Mouse (Mus musculus) layer of hippocampus, adult 18-20 months (tissue): Measurements from ENCODE around the gene Pex5l. TPM values are rescaled to one million over a fixed set of nuclear protein-coding genes. Genes with fewer than 3 reads are reported as not detected.

Experiments
- DNase-seq, 2 experiments: peaks; one replicate each; pipeline ENCODE4 v3.0.0; 2022; ENCODE audit warnings: low spot score in 2 of 2
- long read RNA-seq: library from polyadenylated mRNA; stranded (forward); transcript quantifications from one replicate; pipeline ENCODE4 v2.0.0, GENCODE M21; 2021
- total RNA-seq, 2 experiments: library from RNA; stranded (reverse); gene quantifications; 2 replicates each; pipeline ENCODE4 v1.2.3; 2021

The Pex5l gene
- 100 to 1,000 TPM; 317 to 335 TPM for total RNA-seq
- long read RNA-seq, partial matches to known transcripts = 1 of 26 reads
- long read RNA-seq, other reads (novel, unspliced or antisense) = 21 of 26 reads

GRCm38 (mm10) chr3:33142901-33143461, at the start of gene Pex5l:
Gene Pex5l (minus strand): TSS chr3:33143247.
- DNase-seq = peak; percentile 72 to 75

DNA sequence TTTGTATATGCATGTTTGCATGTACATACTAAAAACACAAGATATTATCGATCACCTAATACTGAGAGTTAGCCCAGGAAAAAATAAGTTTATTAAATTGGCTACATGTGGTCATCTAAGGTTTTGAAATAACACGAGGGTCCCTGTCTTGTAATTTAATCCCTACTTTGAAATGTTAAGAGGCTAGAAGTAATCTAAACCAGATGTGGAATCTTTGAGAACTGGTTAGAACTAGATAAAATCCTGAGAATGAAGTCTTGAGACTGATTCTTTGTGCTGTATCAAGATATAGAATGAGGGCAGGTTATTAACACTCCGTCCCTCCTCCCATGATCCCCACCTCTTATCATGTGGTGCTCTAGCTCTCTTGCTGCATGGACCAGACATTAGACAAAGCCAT, 22.1 kb upstream of the Pex5l start:
- no peak for DNase-seq

GRCm38 (mm10) chr3:33163821-33164220, 20.8 kb upstream of the Pex5l start:
- no peak for DNase-seq

- no peak for DNase-seq
Measured at GRCm38 (mm10) chr3:33143592-33143991, 545 bp upstream of the Pex5l start.

DNA sequence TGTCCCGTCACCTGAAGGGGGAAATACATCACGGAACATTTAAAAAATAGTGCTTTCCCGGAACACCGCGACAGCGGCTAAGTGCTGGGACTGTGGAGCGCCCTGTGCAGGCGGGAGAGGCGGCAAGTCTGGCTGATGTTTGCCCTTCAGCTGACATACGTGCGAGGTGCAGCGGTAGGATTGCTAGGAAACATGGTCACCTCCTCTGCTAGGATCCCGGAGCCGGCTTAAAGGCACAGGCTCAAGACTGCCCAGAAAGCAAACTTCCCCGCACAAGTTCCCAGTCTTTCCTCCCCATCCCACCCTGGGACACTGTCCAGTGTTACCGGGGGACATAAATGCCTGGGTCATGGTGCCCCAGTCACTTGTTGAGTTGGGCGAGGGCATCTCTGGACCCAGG, 649 bp downstream of the Pex5l start:
- no peak for DNase-seq

GRCm38 (mm10) chr3:33129944-33130343, 13.1 kb downstream of the Pex5l start:
- DNase-seq = no peak

GRCm38 (mm10) chr3:33124796-33125195, 18.3 kb downstream of the Pex5l start:
- peak; percentile 13 to 58 for DNase-seq

DNA sequence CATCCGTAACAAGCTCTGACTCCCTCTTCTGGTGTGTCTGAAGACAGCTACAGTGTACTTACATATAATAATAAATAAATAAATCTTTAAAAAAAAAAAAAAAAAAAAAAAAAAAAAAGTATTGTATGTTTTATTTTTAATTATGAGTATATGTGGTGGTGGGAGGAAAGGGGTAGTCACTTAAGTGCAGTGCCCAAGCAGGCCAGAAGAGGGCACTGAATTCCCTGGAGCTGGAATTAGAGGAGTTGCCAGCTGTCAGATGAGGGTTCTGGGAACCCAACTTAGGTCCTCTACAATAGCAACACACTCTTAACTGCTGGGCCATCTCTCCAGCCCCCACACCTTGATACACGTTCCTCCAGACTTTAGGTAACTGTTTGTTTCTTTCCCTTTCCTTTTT, 37.3 kb downstream of the Pex5l start:
- DNase-seq = no peak

DNA sequence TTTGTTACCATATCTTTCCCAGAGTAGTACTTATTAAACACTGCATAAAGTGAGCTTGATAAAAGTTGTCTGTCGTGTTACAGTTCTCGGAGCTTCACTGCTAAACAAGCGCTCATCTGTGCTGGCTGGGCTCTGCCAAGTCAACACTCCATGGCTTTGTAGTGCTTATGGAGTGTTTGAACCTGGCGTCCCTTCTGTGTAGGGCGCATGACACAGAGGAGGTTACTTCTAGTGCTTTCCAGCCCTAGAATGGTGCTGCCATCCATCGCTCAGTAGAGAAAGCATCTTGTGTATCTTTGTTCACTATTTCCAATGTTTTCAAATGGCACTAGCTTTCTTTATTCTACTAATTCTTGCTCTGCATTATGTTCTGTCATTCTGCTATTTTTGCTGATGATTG, 39.5 kb downstream of the Pex5l start:
- no peak for DNase-seq

DNA sequence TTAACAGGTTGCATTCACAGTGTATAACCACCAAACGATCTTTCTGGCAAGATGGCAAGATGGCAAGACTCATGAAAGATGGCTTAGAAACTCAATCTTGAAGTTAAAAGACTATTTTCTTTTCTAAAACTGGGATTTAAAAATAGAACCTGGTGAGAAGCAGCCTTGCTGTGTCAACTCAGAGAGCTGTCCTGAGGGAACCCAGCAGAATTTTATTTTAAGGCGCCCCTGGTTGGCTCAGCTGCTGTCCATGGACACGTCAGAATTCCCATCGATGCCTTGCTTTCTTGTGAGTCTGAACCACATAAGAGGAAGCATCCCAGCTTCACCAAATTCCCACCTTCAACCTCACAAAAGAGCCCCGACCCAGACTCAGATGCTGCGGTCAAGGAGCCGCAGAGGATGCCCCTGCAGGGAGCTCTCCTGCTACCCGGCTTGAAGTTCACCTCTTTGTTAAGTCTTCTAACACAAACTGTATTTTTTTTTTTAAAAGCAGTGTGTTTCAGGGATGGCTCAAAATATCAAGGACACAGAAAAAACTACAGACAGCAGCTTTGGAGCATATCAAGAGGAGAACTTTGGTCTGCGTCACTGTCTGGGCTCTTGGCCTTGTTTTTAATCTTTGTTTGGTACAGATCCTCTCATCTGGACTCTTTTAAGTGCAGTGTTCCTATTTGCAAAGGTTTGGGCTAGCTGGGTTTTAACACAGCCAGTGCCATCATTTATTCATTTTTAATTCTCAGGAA, 44.3 kb downstream of the Pex5l start:
- DNase-seq = no peak

- DNase-seq = no peak
Measured at GRCm38 (mm10) chr3:33093646-33094045, 49.4 kb downstream of the Pex5l start.

GRCm38 (mm10) chr3:33090001-33090400, 53.0 kb downstream of the Pex5l start:
- peak in 1 of 2 experiments; percentile 59 for DNase-seq

- DNase-seq = no peak
Measured at GRCm38 (mm10) chr3:33089470-33089869, 53.6 kb downstream of the Pex5l start.

GRCm38 (mm10) chr3:33088276-33088675, 54.8 kb downstream of the Pex5l start:
- no peak for DNase-seq

- no peak for DNase-seq
Measured at GRCm38 (mm10) chr3:33082806-33083338, 60.2 kb downstream of the Pex5l start.

- DNase-seq = no peak
Measured at GRCm38 (mm10) chr3:33081793-33082192, 61.3 kb downstream of the Pex5l start.

- DNase-seq = no peak
Measured at GRCm38 (mm10) chr3:33079658-33080057, 63.4 kb downstream of the Pex5l start.

- no peak for DNase-seq
Measured at GRCm38 (mm10) chr3:33079171-33079570, 63.9 kb downstream of the Pex5l start.

GRCm38 (mm10) chr3:33075696-33076095, 67.4 kb downstream of the Pex5l start:
- no peak for DNase-seq

DNA sequence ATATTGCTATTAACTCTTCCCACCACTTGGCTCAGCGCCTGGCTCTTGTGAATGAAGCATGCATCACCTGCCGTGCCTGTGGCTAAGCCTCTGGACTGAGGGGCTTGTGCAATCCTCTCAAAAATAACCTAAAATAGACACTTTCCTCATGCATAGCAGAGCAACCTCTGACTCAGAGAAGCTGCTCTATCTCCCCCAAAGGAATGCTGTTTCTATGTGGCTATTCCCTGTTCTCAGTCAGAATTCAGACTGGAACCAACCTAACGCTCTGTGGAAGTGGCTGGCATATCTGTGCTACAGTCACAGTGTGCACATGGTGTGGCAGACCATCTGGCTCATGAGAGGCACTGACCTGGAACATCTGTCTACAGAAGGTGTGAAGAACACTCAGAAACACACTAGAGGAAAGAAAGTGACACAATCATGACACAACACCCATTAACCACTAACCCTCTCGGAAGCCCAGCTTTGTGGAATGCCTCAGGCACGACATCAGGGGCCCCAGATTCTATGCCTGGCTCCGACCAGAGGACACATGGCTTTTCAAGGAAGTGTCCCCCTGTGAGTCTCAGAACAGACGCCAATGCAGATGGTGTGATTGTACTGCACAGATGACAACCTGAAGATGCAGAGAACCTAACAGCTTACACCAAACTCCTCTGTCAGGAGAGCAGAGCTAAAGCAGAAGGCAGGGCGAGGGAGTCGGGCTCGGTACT, 68.6 kb downstream of the Pex5l start:
- DNase-seq = no peak

- DNase-seq = no peak
Measured at GRCm38 (mm10) chr3:33073905-33074265, 69.2 kb downstream of the Pex5l start.

GRCm38 (mm10) chr3:33070771-33071170, 72.3 kb downstream of the Pex5l start:
- DNase-seq = peak in 1 of 2 experiments; percentile 65
